Mouse (Mus musculus) thymus, adult 2 months (tissue): ENCODE measurements around the gene Ier2.

Source experiments
- CTCF ChIP-seq: fragments of 200-500 bp; IDR thresholded peaks from 2 replicates; pipeline ENCODE4 v1.5.1; 2012; ENCODE audit warnings: mild to moderate bottlenecking, control low read depth, low read length, moderate library complexity, borderline replicate concordance; ENCODE audit not compliant: control insufficient read depth, poor library complexity, insufficient read depth; ENCODE audit errors: extremely low read depth
- POLR2A ChIP-seq: fragments of 200-500 bp; IDR thresholded peaks from 2 replicates; pipeline ENCODE4 v1.6.1; 2012; ENCODE audit warnings: mild to moderate bottlenecking, low read length, control low read depth, moderate library complexity; ENCODE audit not compliant: control insufficient read depth, poor library complexity, insufficient read depth; ENCODE audit errors: extremely low read depth

DNA sequence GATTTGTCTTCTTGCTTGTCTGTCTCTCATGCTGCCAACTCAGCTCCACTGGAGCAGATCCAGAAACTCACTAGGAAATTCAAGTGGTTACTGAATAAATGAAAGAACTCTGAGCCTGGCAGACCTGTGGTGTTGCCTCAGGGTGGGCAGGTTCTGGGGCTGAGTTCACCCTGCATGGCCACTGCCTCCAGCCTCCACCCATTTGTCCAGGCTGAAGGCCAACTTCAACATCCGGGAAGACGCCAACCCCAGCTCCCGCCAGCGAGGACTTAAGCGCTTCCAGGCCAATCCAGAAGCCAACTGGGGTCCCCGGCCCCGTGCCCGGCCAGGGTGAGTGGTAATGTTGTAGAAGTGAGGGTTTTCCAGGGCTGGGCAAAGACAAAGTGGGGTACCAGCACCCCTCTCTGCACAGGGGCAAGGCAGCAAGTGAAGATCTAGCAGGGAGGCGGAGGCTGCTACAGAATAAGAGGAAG, 36.3 kb upstream of the Ier2 start:
- TF ChIP-seq CTCF (no peak), POLR2A (no peak)
